Mouse (Mus musculus) kidney, postnatal 0 days (tissue): ENCODE measurements around the gene Pigk. TPM values are rescaled to one million over a fixed set of nuclear protein-coding genes. Genes with fewer than 3 reads are reported as not detected.

Experiments
- ATAC-seq: fragments of 200-750 bp; cut with Nextera tagmentation; replicated peaks from 2 replicates; pipeline ENCODE4 v1.8.0; 2017; ENCODE audit warnings: low read depth, moderate number of reproducible peaks, moderate TSS enrichment, moderate library complexity; ENCODE audit not compliant: low FRiP score
- DNase-seq: peaks from one replicate; pipeline ENCODE4 v3.0.0-alpha.2; 2016; ENCODE audit warnings: low spot score
- H3K27ac ChIP-seq: fragments of 300-500 bp; sonication (generic); 2 replicates; pipeline ENCODE4 v1.5.1; 2014; ENCODE audit warnings: mild to moderate bottlenecking
- H3K27me3 ChIP-seq: fragments of 300-500 bp; sonication (generic); 2 replicates; pipeline ENCODE4 v1.6.1; 2014; ENCODE audit warnings: low read length, mixed read lengths; ENCODE audit not compliant: insufficient read depth
- H3K36me3 ChIP-seq: fragments of 300-500 bp; sonication (generic); 2 replicates; pipeline ENCODE4 v1.6.1; 2014; ENCODE audit warnings: low read length, mixed read lengths; ENCODE audit not compliant: insufficient read depth
- H3K4me1 ChIP-seq: fragments of 300-500 bp; sonication (generic); replicated peaks from 2 replicates; pipeline ENCODE4 v1.6.1; 2014; ENCODE audit warnings: antibody characterized with exemption, low read length, mixed read lengths; ENCODE audit not compliant: insufficient read depth
- H3K4me2 ChIP-seq: fragments of 300-500 bp; sonication (generic); 2 replicates; pipeline ENCODE4 v1.6.1; 2014; ENCODE audit warnings: mild to moderate bottlenecking, low read length, moderate library complexity, mixed read lengths
- H3K4me3 ChIP-seq: fragments of 300-500 bp; sonication (generic); replicated peaks from 2 replicates; pipeline ENCODE4 v1.5.1; 2014; ENCODE audit warnings: low read depth, low read length
- H3K9ac ChIP-seq: fragments of 300-500 bp; sonication (generic); 2 replicates; pipeline ENCODE4 v1.6.1; 2014; ENCODE audit warnings: low read depth, low read length
- H3K9me3 ChIP-seq: fragments of 300-500 bp; sonication (generic); replicated peaks from 2 replicates; pipeline ENCODE4 v1.6.1; 2016; ENCODE audit warnings: low read length, inconsistent platforms, mixed read lengths
- CTCF ChIP-seq: IDR thresholded peaks from 2 replicates; pipeline ENCODE4 v1.5.1; 2016; ENCODE audit warnings: antibody characterized with exemption, low read depth, mild to moderate bottlenecking, moderate library complexity
- WGBS: fragments of 180-500 bp; shearing (Covaris S2); extraction: QIAGEN DNeasy Blood & Tissue Kit; methylation state at CpG from one replicate; pipeline ENCODE4 v1.1.7; 2014; 5-methylcytosine and 5-hydroxymethylcytosine counted together
- polyA plus RNA-seq: library from polyadenylated mRNA; unstranded; fragments of >200 nt; fragmentation: Nextera tagmentation; extraction: Ambion mirVana; gene quantifications from 2 replicates; pipeline ENCODE4 v1.2.1, GENCODE M21; 2015

Gene Pigk
- polyA plus RNA-seq, 1 experiment from 2014 or later, result 48.5 TPM

DNA sequence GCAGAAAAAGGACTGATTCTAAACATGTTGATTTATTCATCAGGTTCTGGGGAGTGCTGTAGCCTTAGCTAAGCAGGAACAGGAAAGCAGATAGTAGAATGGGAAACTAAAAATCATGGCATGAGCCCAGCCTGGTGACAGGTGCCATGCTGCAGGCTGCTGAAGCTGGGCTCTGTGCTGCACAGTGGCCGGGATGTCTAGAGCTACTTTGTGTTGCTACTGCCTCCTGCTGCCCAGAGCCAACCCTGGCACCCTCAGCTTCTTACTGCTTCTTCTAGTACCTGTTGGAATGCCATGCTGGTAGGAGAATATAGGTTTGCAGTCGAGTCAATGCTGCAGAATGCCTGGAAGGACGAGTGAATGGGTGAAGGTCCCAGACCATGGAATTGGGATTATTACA, 8.9 kb downstream of the Pigk start:
- Histone ChIP-seq H3K9ac (no peak overlapping the region), H3K4me1 (no peaks in the 10 kb centered on the region), H3K36me3 (no peaks in the 10 kb centered on the region), H3K27me3 (no peaks in the 10 kb centered on the region), H3K4me2 (no peak overlapping the region), H3K4me3 (no peak overlapping the region), H3K9me3 (no peaks in the 10 kb centered on the region), H3K27ac (no peak overlapping the region)
- 62% methylated on average over 3 of the region's 3 CpGs for WGBS
- TF ChIP-seq CTCF, result peak; percentile 59
- DNase-seq (peak; percentile 40), ATAC-seq (peak; percentile 52; the same call in 1 of the 2 replicates)

GRCm38 (mm10) chr3:152724446-152724845, 10.5 kb downstream of the Pigk start:
- no peaks in the 10 kb centered on the region for H3K4me1 ChIP-seq
- no peak overlapping the region for H3K4me2 ChIP-seq
- DNase-seq (no peak), ATAC-seq (no peak)
- H3K4me3 ChIP-seq, result no peak overlapping the region
- H3K9ac ChIP-seq, result no peak overlapping the region
- TF ChIP-seq CTCF, result no peak
- WGBS, result 83% methylated on average over 9 of the region's 9 CpGs
- no peaks in the 10 kb centered on the region for H3K9me3 ChIP-seq
- no peaks in the 10 kb centered on the region for H3K27me3 ChIP-seq
- H3K27ac ChIP-seq, result no peak overlapping the region
- H3K36me3 ChIP-seq, result no peaks in the 10 kb centered on the region

DNA sequence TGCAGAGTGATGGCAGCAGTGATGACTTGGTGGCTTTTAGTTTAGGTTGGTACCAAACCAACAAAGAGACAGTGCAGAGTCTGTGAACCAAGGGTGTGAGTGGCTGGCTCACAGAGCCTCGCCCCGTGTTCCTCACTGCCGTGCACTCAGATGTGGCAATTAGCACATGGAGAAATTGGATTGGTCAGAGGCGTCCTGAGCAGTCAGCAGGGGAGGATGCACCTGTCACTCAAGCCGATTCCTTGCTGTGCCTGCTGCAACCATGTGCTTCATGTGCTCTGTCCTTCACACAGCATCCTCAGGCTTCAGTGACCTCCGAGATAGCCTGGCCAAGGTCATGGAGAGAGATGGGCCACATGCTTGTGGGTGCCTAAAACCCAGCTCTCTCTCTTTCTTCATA, 14.3 kb downstream of the Pigk start:
- no peak overlapping the region for H3K4me2 ChIP-seq
- H3K27ac ChIP-seq, result no peak overlapping the region
- H3K36me3 ChIP-seq, result no peaks in the 10 kb centered on the region
- H3K27me3 ChIP-seq, result no peaks in the 10 kb centered on the region
- H3K9ac ChIP-seq, result no peak overlapping the region
- no peak overlapping the region for H3K4me3 ChIP-seq
- no peak for TF ChIP-seq CTCF
- H3K9me3 ChIP-seq, result no peaks in the 10 kb centered on the region
- H3K4me1 ChIP-seq, result no peaks in the 10 kb centered on the region
- no peak for DNase-seq
- no peak for ATAC-seq
- WGBS, result 62% methylated on average over 6 of the region's 6 CpGs

GRCm38 (mm10) chr3:152733011-152733410, 19.1 kb downstream of the Pigk start:
- ATAC-seq (no peak), DNase-seq (no peak)
- Histone ChIP-seq H3K27me3 (no peaks in the 10 kb centered on the region), H3K27ac (no peak overlapping the region), H3K4me3 (no peak overlapping the region), H3K4me1 (no peaks in the 10 kb centered on the region), H3K9me3 (no peaks in the 10 kb centered on the region), H3K36me3 (no peaks in the 10 kb centered on the region), H3K4me2 (no peak overlapping the region), H3K9ac (no peak overlapping the region)
- TF ChIP-seq CTCF, result no peak
- 85% methylated on average over 4 of the region's 4 CpGs for WGBS

DNA sequence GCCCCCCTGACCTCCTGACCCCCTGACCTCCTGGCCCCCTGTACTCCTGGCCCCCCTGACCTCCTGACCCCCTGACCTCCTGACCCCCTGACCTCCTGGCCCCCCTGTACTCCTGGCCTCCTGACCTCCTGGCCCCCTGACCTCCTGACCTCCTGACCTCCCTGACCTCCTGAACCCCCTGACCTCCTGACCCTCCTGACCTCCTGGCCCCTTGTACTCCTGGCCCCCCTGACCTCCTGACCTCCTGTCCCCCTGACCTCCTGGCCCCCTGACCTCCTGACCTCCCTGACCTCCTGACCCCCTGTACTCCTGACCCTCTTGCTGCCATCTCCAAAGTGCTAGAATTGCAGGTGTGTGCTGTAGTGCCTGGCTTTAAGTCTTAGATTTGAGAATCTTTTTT, 19.6 kb downstream of the Pigk start:
- Histone ChIP-seq H3K9me3 (no peaks in the 10 kb centered on the region), H3K27me3 (no peaks in the 10 kb centered on the region), H3K9ac (no peak overlapping the region), H3K4me3 (no peak overlapping the region), H3K27ac (no peak overlapping the region), H3K36me3 (no peaks in the 10 kb centered on the region), H3K4me1 (no peaks in the 10 kb centered on the region), H3K4me2 (no peak overlapping the region)
- ATAC-seq (no peak), DNase-seq (no peak)
- no peak for TF ChIP-seq CTCF

- H3K9me3 ChIP-seq, result no peaks in the 10 kb centered on the region
- no peak overlapping the region for H3K9ac ChIP-seq
- ATAC-seq (no peak), DNase-seq (no peak)
- H3K4me2 ChIP-seq, result no peak overlapping the region
- no peaks in the 10 kb centered on the region for H3K36me3 ChIP-seq
- TF ChIP-seq CTCF, result no peak
- H3K4me3 ChIP-seq, result no peak overlapping the region
- no peak overlapping the region for H3K27ac ChIP-seq
- whole genome bisulfite sequencing, result 82% methylated on average over 11 of the region's 11 CpGs
- H3K4me1 ChIP-seq, result no peaks in the 10 kb centered on the region
- H3K27me3 ChIP-seq, result no peaks in the 10 kb centered on the region
These were observed 20.2 kb downstream of the Pigk start for GRCm38 (mm10) chr3:152734100-152734499.

DNA sequence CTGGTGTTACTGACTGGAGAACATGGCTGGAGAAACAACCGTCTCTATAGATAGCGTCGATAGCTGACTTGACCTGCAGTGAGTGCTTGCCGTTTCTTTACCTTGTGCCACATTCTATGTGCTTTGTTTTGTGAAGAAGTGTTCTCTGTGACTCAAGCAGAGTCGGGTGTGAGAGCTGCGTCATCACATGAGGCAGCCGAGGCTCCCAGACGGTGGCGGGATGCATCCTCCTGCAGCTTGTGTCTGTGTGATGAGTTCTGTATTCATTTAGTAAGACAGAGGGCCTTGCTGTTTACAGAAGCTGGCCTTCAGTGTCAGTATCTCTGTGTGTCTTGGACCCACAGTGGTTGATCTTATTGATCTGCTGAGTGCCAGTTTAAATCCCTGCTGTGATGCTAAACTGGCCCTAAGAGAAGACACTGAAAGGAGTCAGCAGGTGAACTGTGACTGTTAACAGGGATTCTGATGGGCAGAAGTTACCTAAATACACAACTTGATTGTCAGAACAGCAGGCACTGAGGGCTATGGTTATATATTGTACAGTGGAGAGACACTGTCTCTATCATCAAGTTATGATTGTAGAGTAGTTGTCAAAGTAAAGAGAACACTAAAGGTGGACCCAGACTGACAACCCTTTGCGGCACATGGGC, 21.8 kb downstream of the Pigk start:
- no peak for ATAC-seq
- no peak overlapping the region for H3K27ac ChIP-seq
- no peaks in the 10 kb centered on the region for H3K9me3 ChIP-seq
- H3K4me1 ChIP-seq, result no peaks in the 10 kb centered on the region
- no peaks in the 10 kb centered on the region for H3K36me3 ChIP-seq
- H3K27me3 ChIP-seq, result no peaks in the 10 kb centered on the region
- no peak overlapping the region for H3K4me2 ChIP-seq
- no peak for DNase-seq
- no peak for TF ChIP-seq CTCF
- WGBS, result 79% methylated on average over 10 of the region's 10 CpGs
- no peak overlapping the region for H3K4me3 ChIP-seq
- H3K9ac ChIP-seq, result no peak overlapping the region
